Mouse (Mus musculus) heart, embryonic 14.5 days (tissue): Measurements from ENCODE around the gene Abcc12. TPM values are rescaled to one million over a fixed set of nuclear protein-coding genes. Genes with fewer than 3 reads are reported as not detected.

Experiments used
- ATAC-seq: fragments of 200-750 bp; cut with Nextera tagmentation; 2 replicates; pipeline ENCODE4 v1.8.0; 2017; ENCODE audit warnings: low read depth, moderate TSS enrichment; ENCODE audit not compliant: insufficient number of reproducible peaks, insufficient read depth, low FRiP score
- H3K27ac ChIP-seq, 2 experiments: fragments of 200-500 bp in 1 of 2; fragments of 300-500 bp in 1 of 2; sonication (generic) in 1 of 2; replicated peaks in 1 of 2; 2 replicates each; pipeline ENCODE4 v1.5.1; 2012 to 2014; ENCODE audit warnings: low read depth in 2 of 2, low read length in 2 of 2, control low read depth in 1 of 2, mild to moderate bottlenecking in 1 of 2, mixed read lengths in 1 of 2; ENCODE audit not compliant: control insufficient read depth in 1 of 2, insufficient read depth in 1 of 2
- H3K27me3 ChIP-seq: fragments of 300-500 bp; sonication (generic); 2 replicates; pipeline ENCODE4 v1.6.1; 2014; ENCODE audit warnings: mild to moderate bottlenecking, low read length, control low read depth; ENCODE audit not compliant: control insufficient read depth, insufficient read depth
- H3K36me3 ChIP-seq: fragments of 300-500 bp; sonication (generic); 2 replicates; pipeline ENCODE4 v1.6.1; 2014; ENCODE audit warnings: mild to moderate bottlenecking, control low read depth, low read length, mixed read lengths; ENCODE audit not compliant: control insufficient read depth, insufficient read depth
- H3K4me1 ChIP-seq, 2 experiments: fragments of 200-500 bp in 1 of 2; fragments of 300-500 bp in 1 of 2; sonication (generic) in 1 of 2; 2 replicates each; pipeline ENCODE4 v1.6.1; 2012 to 2014; ENCODE audit warnings: low read length in 2 of 2, control low read depth in 1 of 2, mixed read lengths in 1 of 2; ENCODE audit not compliant: control insufficient read depth in 2 of 2, insufficient read depth in 2 of 2
- H3K4me2 ChIP-seq: fragments of 300-500 bp; sonication (generic); 2 replicates; pipeline ENCODE4 v1.6.1; 2014; ENCODE audit warnings: mild to moderate bottlenecking, low read length
- H3K4me3 ChIP-seq, 2 experiments: fragments of 200-500 bp in 1 of 2; fragments of 300-500 bp in 1 of 2; sonication (generic) in 1 of 2; 2 replicates each; pipeline ENCODE4 v1.5.1; 2012 to 2014; ENCODE audit warnings: low read length in 2 of 2, mild to moderate bottlenecking in 2 of 2, control low read depth in 1 of 2, low read depth in 1 of 2, moderate library complexity in 1 of 2; ENCODE audit not compliant: control insufficient read depth in 1 of 2, insufficient read depth in 1 of 2
- H3K9ac ChIP-seq: fragments of 300-500 bp; sonication (generic); 2 replicates; pipeline ENCODE4 v1.6.1; 2014; ENCODE audit warnings: mild to moderate bottlenecking, low read length
- H3K9me3 ChIP-seq: fragments of 300-500 bp; sonication (generic); 2 replicates; pipeline ENCODE4 v1.6.1; 2016; ENCODE audit warnings: low read length, control low read depth; ENCODE audit not compliant: control insufficient read depth
- WGBS: fragments of 180-500 bp; shearing (Covaris S2); extraction: QIAGEN DNeasy Blood & Tissue Kit; methylation state at CpG from one replicate; pipeline ENCODE4 v1.1.7; 2014; 5-methylcytosine and 5-hydroxymethylcytosine counted together
- polyA plus RNA-seq: library from polyadenylated mRNA; unstranded; fragments of >200 nt; fragmentation: Nextera tagmentation; extraction: Ambion mirVana; gene quantifications from 2 replicates; pipeline ENCODE4 v1.2.1, GENCODE M21; 2014

The Abcc12 gene
- polyA plus RNA-seq, 1 experiment from 2014 or later: not detected

DNA sequence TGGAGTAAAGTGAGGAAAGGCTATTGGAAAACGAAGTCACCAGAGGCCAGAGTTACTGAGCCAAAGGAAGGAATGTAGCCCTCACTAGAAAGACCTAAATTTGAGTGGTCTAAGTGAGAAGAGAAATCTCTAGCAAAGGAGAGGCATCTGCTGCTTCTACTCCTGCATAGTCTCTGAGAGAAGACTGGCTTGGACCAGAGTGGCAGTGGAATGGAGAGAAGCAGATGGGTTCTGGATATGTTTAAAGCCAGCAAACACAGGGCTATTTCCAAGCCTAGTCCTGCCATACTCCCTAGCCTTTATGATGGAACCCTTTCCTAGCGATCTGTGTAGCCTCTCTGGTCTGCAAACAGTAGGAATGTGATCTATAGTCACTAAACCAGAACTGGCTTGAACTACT, 24.9 kb downstream of the Abcc12 start:
- Histone ChIP-seq H3K4me1 (no peaks in the 10 kb centered on the region), H3K9ac (no peak overlapping the region), H3K27me3 (no peaks in the 10 kb centered on the region), H3K9me3 (no peaks in the 10 kb centered on the region), H3K4me3 (no peak overlapping the region), H3K27ac (no peak overlapping the region), H3K4me2 (no peak overlapping the region), H3K36me3 (no peaks in the 10 kb centered on the region)
- no peak for ATAC-seq
- WGBS: 74% methylated on average over 2 of the region's 2 CpGs

DNA sequence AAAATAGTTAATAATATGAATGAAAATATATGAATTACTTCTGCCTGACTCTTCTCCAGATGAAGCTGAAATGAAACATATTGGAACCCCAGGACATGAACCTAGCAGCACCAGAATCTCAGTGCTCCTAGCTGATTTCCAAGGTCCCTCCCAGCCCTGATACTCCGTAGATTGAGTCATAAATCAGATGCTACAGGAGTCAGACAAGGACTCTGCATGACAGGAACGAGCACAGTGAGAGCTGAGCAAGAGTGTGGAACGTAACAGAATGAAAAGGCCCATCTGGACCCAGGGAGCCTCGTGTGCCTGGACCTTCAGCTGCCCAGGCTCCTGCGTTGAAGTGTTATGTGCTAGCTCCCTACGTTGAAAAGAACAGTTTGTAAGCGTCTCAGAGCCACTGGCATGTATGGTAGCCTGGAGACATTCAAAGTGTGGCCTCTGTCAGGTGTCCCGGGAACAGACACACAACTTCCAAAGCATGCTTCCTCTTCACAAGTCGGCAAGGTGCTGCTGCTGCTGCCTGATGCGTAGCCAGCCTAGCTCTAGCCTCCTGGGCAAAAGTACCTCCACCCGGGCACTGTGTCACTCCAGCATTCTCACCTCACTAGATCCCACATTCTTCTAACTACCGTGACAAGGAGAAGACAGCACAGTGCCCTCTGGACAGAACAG, 26.1 kb downstream of the Abcc12 start:
- ATAC-seq: no peak
- Histone ChIP-seq H3K4me1 (no peaks in the 10 kb centered on the region), H3K4me3 (no peak overlapping the region), H3K4me2 (no peak overlapping the region), H3K27ac (no peak overlapping the region), H3K9me3 (no peaks in the 10 kb centered on the region), H3K36me3 (no peaks in the 10 kb centered on the region), H3K27me3 (no peaks in the 10 kb centered on the region), H3K9ac (no peak overlapping the region)
- 74% methylated on average over 12 of the region's 12 CpGs for WGBS

DNA sequence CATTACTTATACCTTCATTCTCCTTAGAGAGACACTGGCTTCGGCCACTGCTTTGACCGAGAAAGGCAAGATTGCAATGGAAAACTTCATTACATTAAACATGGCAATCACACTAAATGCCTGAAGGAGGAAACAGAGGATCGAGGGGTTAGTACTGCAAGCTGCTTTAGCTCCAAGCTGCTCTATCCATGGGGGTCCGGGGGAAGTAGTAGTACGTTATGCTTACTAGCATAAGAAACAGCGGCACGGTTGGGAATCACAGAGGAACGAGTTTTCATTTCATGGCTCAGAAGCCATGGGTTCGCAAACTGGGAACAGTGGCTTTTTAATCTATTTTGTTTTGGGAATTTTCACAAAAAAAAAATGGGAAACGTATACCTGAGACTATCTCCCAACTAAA, 30.0 kb downstream of the Abcc12 start:
- 0 out of 2 replicates have a peak, but pooled peaks cover 3% of the 10 kb centered on the region for H3K9me3 ChIP-seq
- 86% methylated on average over 10 of the region's 10 CpGs for WGBS
- H3K4me3 ChIP-seq: no peak overlapping the region
- no peaks in the 10 kb centered on the region for H3K4me1 ChIP-seq
- no peak overlapping the region for H3K9ac ChIP-seq
- no peak for ATAC-seq
- no peak overlapping the region for H3K4me2 ChIP-seq
- H3K36me3 ChIP-seq: no peaks in the 10 kb centered on the region
- H3K27ac ChIP-seq: no peak overlapping the region
- H3K27me3 ChIP-seq: no peaks in the 10 kb centered on the region

DNA sequence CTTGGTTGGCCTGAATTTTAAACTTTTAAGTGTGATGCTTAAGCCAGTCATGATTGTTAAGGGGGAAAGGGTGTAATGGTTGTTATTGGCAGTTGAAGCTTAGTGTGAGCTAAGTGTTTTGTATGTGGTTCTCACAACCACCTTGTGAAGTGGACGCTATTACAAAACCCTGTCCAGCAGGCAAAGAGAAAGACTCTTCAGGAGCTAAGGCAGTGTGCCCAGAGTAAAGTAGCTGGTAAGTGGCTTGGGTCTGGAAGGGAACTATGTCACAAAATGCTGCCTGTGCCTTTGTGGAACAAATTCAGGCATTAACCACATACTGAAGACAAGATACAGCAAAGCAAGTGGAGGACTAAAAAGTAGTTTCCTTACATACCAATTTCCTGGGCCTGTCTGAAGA, 34.5 kb downstream of the Abcc12 start:
- no peak overlapping the region for H3K4me3 ChIP-seq
- no peaks in the 10 kb centered on the region for H3K4me1 ChIP-seq
- ATAC-seq: no peak
- H3K27me3 ChIP-seq: no peaks in the 10 kb centered on the region
- no peak overlapping the region for H3K27ac ChIP-seq
- no peak overlapping the region for H3K9ac ChIP-seq
- H3K4me2 ChIP-seq: no peak overlapping the region
- no peaks in the 10 kb centered on the region for H3K36me3 ChIP-seq
- H3K9me3 ChIP-seq: 0 out of 2 replicates have a peak, but pooled peaks cover 3% of the 10 kb centered on the region
- 83% methylated on average over 1 of the region's 1 CpGs for WGBS

DNA sequence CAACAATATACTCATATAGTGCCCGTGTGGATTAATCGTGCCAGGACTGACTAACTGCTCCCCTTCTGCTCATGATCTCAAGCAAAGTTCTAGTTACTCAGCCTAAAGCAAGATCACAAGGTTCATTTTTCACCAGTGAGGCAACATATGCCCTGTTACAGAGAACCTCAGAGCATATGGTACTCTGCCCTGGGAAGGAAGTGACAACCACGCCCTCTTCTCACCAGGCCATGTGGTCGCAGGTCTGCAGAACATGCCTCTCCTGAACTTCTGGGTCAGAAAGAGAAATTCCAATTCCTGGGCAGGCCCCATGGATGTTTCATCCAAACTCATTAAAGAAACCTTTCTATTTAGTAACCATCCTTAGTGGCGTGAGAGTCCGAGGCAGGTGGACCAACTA, 39.6 kb downstream of the Abcc12 start:
- Histone ChIP-seq H3K27me3 (no peaks in the 10 kb centered on the region), H3K9me3 (no peaks in the 10 kb centered on the region), H3K4me2 (no peak overlapping the region), H3K4me3 (no peak overlapping the region), H3K4me1 (no peaks in the 10 kb centered on the region), H3K9ac (no peak overlapping the region), H3K27ac (no peak overlapping the region), H3K36me3 (no peaks in the 10 kb centered on the region)
- WGBS: 84% methylated on average over 6 of the region's 6 CpGs
- no peak for ATAC-seq

DNA sequence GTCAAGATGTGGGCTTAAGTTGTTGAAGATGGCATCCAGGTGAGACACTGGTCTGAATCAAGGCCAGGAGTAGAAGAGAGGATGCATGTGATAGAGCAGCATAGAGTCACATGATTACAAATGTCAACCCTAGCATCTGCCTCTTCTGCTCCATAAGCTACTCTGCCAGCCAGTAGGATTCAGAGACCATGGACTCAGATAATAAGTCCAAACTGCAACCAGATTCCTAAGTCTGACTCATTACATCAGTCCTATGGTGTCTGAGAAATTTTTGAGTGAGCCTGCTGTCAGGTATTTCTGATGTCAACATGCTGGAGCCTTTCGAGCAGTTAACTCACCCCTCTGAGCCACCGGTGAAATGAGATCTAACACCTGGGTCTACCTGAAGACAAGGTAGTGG, 40.1 kb downstream of the Abcc12 start:
- Histone ChIP-seq H3K36me3 (no peaks in the 10 kb centered on the region), H3K4me1 (no peaks in the 10 kb centered on the region), H3K9me3 (no peaks in the 10 kb centered on the region), H3K4me3 (no peak overlapping the region), H3K27ac (no peak overlapping the region), H3K9ac (no peak overlapping the region), H3K27me3 (no peaks in the 10 kb centered on the region), H3K4me2 (no peak overlapping the region)
- WGBS: 74% methylated on average over 2 of the region's 2 CpGs
- no peak for ATAC-seq

DNA sequence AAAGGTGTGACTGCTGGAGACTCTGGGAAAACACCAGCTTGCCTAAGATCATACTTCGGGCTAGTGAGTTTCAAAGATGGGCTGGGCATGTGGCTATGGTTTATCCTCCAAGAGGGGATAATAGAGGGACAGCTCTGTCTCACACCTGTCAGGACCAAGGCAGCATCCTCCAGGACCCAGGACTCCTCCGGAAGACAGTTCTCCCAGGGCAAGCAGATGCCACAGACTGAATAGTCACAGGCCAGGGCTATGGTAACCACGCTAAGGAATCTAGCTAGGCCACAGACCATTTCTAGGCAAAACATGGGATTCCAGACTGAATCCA, 43.9 kb downstream of the Abcc12 start:
- no peaks in the 10 kb centered on the region for H3K9me3 ChIP-seq
- H3K4me3 ChIP-seq: no peak overlapping the region
- H3K27me3 ChIP-seq: no peaks in the 10 kb centered on the region
- ATAC-seq: no peak
- WGBS: 77% methylated on average over 3 of the region's 3 CpGs
- H3K9ac ChIP-seq: no peak overlapping the region
- no peak overlapping the region for H3K27ac ChIP-seq
- H3K4me2 ChIP-seq: no peak overlapping the region
- H3K36me3 ChIP-seq: no peaks in the 10 kb centered on the region
- no peaks in the 10 kb centered on the region for H3K4me1 ChIP-seq
